Mouse (Mus musculus) lung, postnatal 0 days (tissue): ENCODE results near the gene Slc25a21. TPM values are rescaled to one million over a fixed set of nuclear protein-coding genes. Genes with fewer than 3 reads are reported as not detected.

ENCODE experiments used
- ATAC-seq: fragments of 200-750 bp; cut with Nextera tagmentation; 2 replicates; pipeline ENCODE4 v1.8.0; 2017; ENCODE audit warnings: moderate library complexity
- DNase-seq: peaks from one replicate; pipeline ENCODE4 v3.0.0-alpha.2; 2016; ENCODE audit warnings: low spot score
- H3K27ac ChIP-seq: fragments of 300-500 bp; sonication (generic); 2 replicates; pipeline ENCODE4 v1.5.1; 2014; ENCODE audit warnings: antibody characterized with exemption, mild to moderate bottlenecking, low read length, mixed read lengths
- H3K27me3 ChIP-seq: fragments of 300-500 bp; sonication (generic); replicated peaks from 2 replicates; pipeline ENCODE4 v1.6.1; 2014; ENCODE audit warnings: low read length, mixed read lengths; ENCODE audit not compliant: insufficient read depth
- H3K36me3 ChIP-seq: fragments of 300-500 bp; sonication (generic); 2 replicates; pipeline ENCODE4 v1.6.1; 2014; ENCODE audit warnings: low read length, mixed read lengths; ENCODE audit not compliant: insufficient read depth
- H3K4me1 ChIP-seq: fragments of 300-500 bp; sonication (generic); 2 replicates; pipeline ENCODE4 v1.6.1; 2014; ENCODE audit warnings: antibody characterized with exemption, low read depth, low read length, mixed read lengths; ENCODE audit not compliant: insufficient read depth
- H3K4me2 ChIP-seq: fragments of 300-500 bp; sonication (generic); replicated peaks from 2 replicates; pipeline ENCODE4 v1.6.1; 2014; ENCODE audit warnings: low read depth, mild to moderate bottlenecking, low read length, moderate library complexity, mixed read lengths
- H3K4me3 ChIP-seq: fragments of 300-500 bp; sonication (generic); 2 replicates; pipeline ENCODE4 v1.5.1; 2014; ENCODE audit warnings: low read depth, low read length
- H3K9ac ChIP-seq: fragments of 300-500 bp; sonication (generic); replicated peaks from 2 replicates; pipeline ENCODE4 v1.6.1; 2014; ENCODE audit warnings: low read depth, mild to moderate bottlenecking
- H3K9me3 ChIP-seq: fragments of 300-500 bp; sonication (generic); 2 replicates; pipeline ENCODE4 v1.6.1; 2016; ENCODE audit warnings: low read length, mixed read lengths
- CTCF ChIP-seq: IDR thresholded peaks from 2 replicates; pipeline ENCODE4 v1.5.1; 2016; ENCODE audit warnings: antibody characterized with exemption, mild to moderate bottlenecking
- EP300 ChIP-seq: IDR thresholded peaks from 2 replicates; pipeline ENCODE4 v1.6.1; 2016; ENCODE audit warnings: antibody characterized with exemption, mild to moderate bottlenecking, control low read depth
- WGBS: fragments of 180-500 bp; shearing (Covaris S2); extraction: QIAGEN DNeasy Blood & Tissue Kit; methylation state at CpG from one replicate; pipeline ENCODE4 v1.1.7; 2014; 5-methylcytosine and 5-hydroxymethylcytosine counted together
- polyA plus RNA-seq: library from polyadenylated mRNA; unstranded; fragments of >200 nt; fragmentation: Nextera tagmentation; extraction: Ambion mirVana; gene quantifications from 2 replicates; pipeline ENCODE4 v1.2.1, GENCODE M21; 2015

Slc25a21 gene
- polyA plus RNA-seq, 1 experiment from 2014 or later, result 0.06 TPM

DNA sequence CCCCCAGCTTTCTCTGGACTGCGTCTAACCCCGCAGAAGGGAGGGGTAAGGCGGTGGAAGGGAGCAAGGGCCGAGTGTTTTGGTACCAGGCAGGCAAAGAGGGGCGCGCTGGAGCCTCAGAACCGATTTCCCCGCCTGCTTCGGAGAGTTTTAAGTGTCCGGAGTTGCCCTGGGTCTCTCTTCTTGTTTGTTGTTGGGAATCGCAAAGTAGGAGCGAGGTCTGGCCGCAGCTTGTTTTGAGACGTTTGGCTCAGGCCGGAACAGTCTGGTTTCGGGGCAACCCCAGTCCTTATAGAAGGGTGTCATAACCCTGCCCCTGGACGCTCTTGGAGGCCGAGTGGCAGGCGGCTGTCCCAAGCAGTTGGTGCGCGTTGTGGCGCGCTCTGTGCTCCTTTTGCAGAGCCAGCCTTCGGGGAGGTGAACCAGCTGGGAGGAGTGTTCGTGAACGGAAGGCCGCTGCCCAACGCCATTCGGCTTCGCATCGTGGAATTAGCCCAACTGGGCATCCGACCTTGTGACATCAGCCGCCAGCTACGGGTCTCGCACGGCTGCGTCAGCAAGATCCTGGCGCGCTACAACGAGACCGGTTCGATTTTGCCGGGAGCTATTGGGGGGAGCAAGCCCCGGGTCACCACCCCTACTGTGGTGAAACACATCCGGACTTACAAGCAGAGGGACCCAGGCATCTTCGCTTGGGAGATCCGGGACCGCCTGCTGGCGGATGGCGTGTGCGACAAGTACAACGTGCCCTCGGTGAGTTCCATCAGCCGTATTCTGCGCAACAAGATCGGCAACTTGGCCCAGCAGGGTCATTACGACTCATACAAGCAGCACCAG is 500.9 kb downstream of the Slc25a21 start:
- Histone ChIP-seq H3K36me3 (no peaks in the 10 kb centered on the region), H3K27ac (no peak overlapping the region), H3K27me3 (peaks cover 94% of the 10 kb centered on the region), H3K4me1 (peaks cover 14% of the 10 kb centered on the region; the same call in 1 of the 2 replicates), H3K4me3 (peak overlapping the region; percentile 30), H3K9me3 (no peaks in the 10 kb centered on the region), H3K9ac (no peak overlapping the region), H3K4me2 (peak overlapping the region; percentile 58)
- 2% methylated on average over 57 of the region's 57 CpGs for WGBS
- ATAC-seq, result no peak
- no peak for DNase-seq
- peak; percentile 21 for TF ChIP-seq CTCF
- TF ChIP-seq EP300, result no peak

GRCm38 (mm10) chr12:56695358-56696173 is 501.7 kb downstream of the Slc25a21 start:
- Histone ChIP-seq H3K36me3 (no peaks in the 10 kb centered on the region), H3K4me3 (peak overlapping the region; percentile 30), H3K27me3 (peaks cover 94% of the 10 kb centered on the region), H3K9ac (no peak overlapping the region), H3K4me1 (peaks cover 14% of the 10 kb centered on the region; the same call in 1 of the 2 replicates), H3K4me2 (peak overlapping the region; percentile 58), H3K27ac (no peak overlapping the region), H3K9me3 (no peaks in the 10 kb centered on the region)
- TF ChIP-seq EP300 (no peak), CTCF (no peak)
- DNase-seq, result peak; percentile 84
- peak; percentile 96 for ATAC-seq
- WGBS, result under 1% methylated on average over 41 of the region's 41 CpGs

- Histone ChIP-seq H3K36me3 (no peaks in the 10 kb centered on the region), H3K4me3 (peak overlapping the region; percentile 30; the same call in 1 of the 2 replicates), H3K4me1 (peaks cover 14% of the 10 kb centered on the region; the same call in 1 of the 2 replicates), H3K9me3 (no peaks in the 10 kb centered on the region), H3K27ac (no peak overlapping the region), H3K27me3 (peaks cover 94% of the 10 kb centered on the region), H3K4me2 (peak overlapping the region; percentile 58), H3K9ac (no peak overlapping the region)
- TF ChIP-seq EP300 (no peak), CTCF (no peak)
- 3% methylated on average over 11 of the region's 11 CpGs for WGBS
- no peak for ATAC-seq
- no peak for DNase-seq
These were observed 502.3 kb downstream of the Slc25a21 start for GRCm38 (mm10) chr12:56694936-56695335.

- no peak overlapping the region for H3K4me3 ChIP-seq
- WGBS, result 6% methylated on average over 14 of the region's 14 CpGs
These were observed 502.9 kb downstream of the Slc25a21 start for GRCm38 (mm10) chr12:56694361-56694760.

GRCm38 (mm10) chr12:56693411-56694098 is 503.7 kb downstream of the Slc25a21 start:
- Histone ChIP-seq H3K4me3 (no peak overlapping the region), H3K36me3 (no peaks in the 10 kb centered on the region), H3K4me1 (peaks cover 14% of the 10 kb centered on the region; the same call in 1 of the 2 replicates), H3K4me2 (no peak overlapping the region), H3K27ac (no peak overlapping the region), H3K27me3 (peaks cover 96% of the 10 kb centered on the region), H3K9ac (no peak overlapping the region), H3K9me3 (no peaks in the 10 kb centered on the region)
- TF ChIP-seq CTCF (no peak), EP300 (no peak)
- no peak for DNase-seq
- ATAC-seq, result no peak
- WGBS, result 18% methylated on average over 14 of the region's 14 CpGs

More at GRCm38 (mm10) chr12:56694361-56694760, 502.9 kb downstream of the Slc25a21 start:
- no peak for ATAC-seq
- peaks cover 14% of the 10 kb centered on the region; the same call in 1 of the 2 replicates for H3K4me1 ChIP-seq
- H3K36me3 ChIP-seq, result no peaks in the 10 kb centered on the region
- no peak overlapping the region for H3K27ac ChIP-seq
- no peaks in the 10 kb centered on the region for H3K9me3 ChIP-seq
- peaks cover 93% of the 10 kb centered on the region for H3K27me3 ChIP-seq
- no peak for DNase-seq
- no peak overlapping the region for H3K4me2 ChIP-seq
- no peak overlapping the region for H3K9ac ChIP-seq
- TF ChIP-seq EP300 (no peak), CTCF (no peak)
